Mouse (Mus musculus): ENCODE data around the gene Cracr2b. TPM values are rescaled to one million over a fixed set of nuclear protein-coding genes. Genes with fewer than 3 reads are reported as not detected.

Cracr2b gene
- total and polyA plus RNA-seq, 3 experiments = 0.73 to 6.9 TPM; not detected in 1

DNA sequence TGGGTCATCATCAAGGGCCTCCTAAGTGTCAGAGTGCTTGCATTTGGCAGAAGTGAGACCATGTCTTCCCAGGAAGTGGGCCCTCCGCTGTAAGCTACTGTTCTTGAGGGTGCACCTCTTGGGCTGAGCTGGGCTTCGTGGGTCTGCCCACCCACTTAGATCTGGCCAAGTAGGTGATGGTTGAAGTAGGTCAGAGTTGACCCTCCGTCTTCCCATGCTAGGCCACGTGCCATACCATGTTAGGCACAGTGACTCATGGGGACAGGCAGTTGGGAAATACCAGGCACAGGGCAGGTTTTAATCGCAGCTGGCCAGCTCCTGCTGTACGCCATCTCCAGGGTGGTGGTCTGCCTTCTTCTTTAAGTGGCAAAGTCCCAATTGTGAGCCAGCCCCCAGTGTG, 4.2 kb upstream of the Cracr2b start:
- H3K9ac ChIP-seq (ENCODE audit: control insufficient read depth, low read depth, low read length, poor library complexity, severe bottlenecking) = no peak overlapping the region
- H3K4me3 ChIP-seq (ENCODE audit: control insufficient read depth in 1 of 2, insufficient read depth in 1 of 2, low read depth in 2 of 2, low read length in 2 of 2) = no peak overlapping the region
- no peaks in the 10 kb centered on the region for H3K9me3 ChIP-seq (replicated peaks; ENCODE audit: insufficient read depth, low read length)
- no peak overlapping the region for H3K27ac ChIP-seq (ENCODE audit: control insufficient read depth, low read depth, low read length)
- no peaks in the 10 kb centered on the region for H3K27me3 ChIP-seq (ENCODE audit: control insufficient read depth in 1 of 2, insufficient read depth in 2 of 2, low read length in 2 of 2)
- H3K79me2 ChIP-seq (ENCODE audit: control insufficient read depth, insufficient read depth, low read length, poor library complexity) = no peaks in the 10 kb centered on the region; the same call in 1 of the 2 replicates
- H3K4me1 ChIP-seq (ENCODE audit: control insufficient read depth in 1 of 2, insufficient read depth in 2 of 2, low read length in 2 of 2) = peaks cover 0 to 6% of the 10 kb centered on the region in 2 experiments; a peak in 1 of 4 replicates
- no peak for DNase-seq (ENCODE audit: low read depth, low spot score)
- no peaks in the 10 kb centered on the region for H3K36me3 ChIP-seq (ENCODE audit: control insufficient read depth in 1 of 2, insufficient read depth in 2 of 2, low read length in 2 of 2)
- TF ChIP-seq NRF1 (IDR thresholded peaks at IDR 0.05; ENCODE audit: insufficient read depth, low read depth, low read length, poor library complexity, severe bottlenecking) (no peak), JUND (IDR thresholded peaks at IDR 0.05; ENCODE audit: low read depth, low read length) (no peak), SIN3A (IDR thresholded peaks at IDR 0.05; ENCODE audit: low read length) (no peak), RAD21 (IDR thresholded peaks at IDR 0.05; ENCODE audit: low read depth, low read length) (no peak), CHD1 (IDR thresholded peaks at IDR 0.05; ENCODE audit: low read depth, low read length) (no peak), TCF12 (IDR thresholded peaks at IDR 0.05; ENCODE audit: low read depth, low read length) (no peak), NELFE (IDR thresholded peaks at IDR 0.05; ENCODE audit: low read depth, low read length) (no peak), UBTF (IDR thresholded peaks at IDR 0.05; ENCODE audit: borderline replicate concordance, insufficient read depth, low read depth, low read length) (no peak), ZNF384 (IDR thresholded peaks at IDR 0.05; ENCODE audit: low read depth, low read length) (no peak), MAZ (IDR thresholded peaks at IDR 0.05; ENCODE audit: low read depth, low read length) (no peak), E2F4 (IDR thresholded peaks at IDR 0.05; ENCODE audit: borderline replicate concordance, low read depth, low read length) (no peak), EP300 (IDR thresholded peaks at IDR 0.05; ENCODE audit: low read depth in 1 of 2, low read length in 2 of 2) (no peak), MAX (IDR thresholded peaks at IDR 0.05; ENCODE audit: low read length) (no peak), ELF1 (IDR thresholded peaks at IDR 0.05; ENCODE audit: low read depth, low read length) (no peak), TBP (IDR thresholded peaks at IDR 0.05; ENCODE audit: low read depth, low read length) (no peak), ZMIZ1 (IDR thresholded peaks at IDR 0.05; ENCODE audit: low read depth, low read length) (no peak)

DNA sequence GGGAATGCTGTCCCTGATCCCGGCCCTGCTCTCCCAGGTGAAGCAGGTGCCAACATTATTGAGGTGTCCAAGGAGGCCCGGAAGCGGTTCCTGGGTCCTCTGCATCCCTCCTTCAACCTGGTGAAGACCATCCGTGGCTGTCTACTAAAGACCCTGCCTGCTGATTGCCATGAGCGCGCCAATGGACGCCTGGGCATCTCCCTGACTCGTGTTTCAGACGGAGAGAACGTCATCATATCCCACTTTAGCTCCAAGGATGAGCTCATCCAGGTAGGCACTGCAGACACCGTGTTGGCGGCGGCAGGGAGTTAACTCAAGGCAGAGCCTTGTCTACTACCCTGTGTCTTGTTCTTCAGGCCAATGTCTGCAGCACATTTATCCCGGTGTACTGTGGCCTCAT, 3.7 kb upstream of the Cracr2b start:
- TF ChIP-seq POLR2AphosphoS5 (IDR thresholded peaks at IDR 0.05; ENCODE audit: borderline replicate concordance, low read depth, low read length) (no peak), CTCF (IDR thresholded peaks at IDR 0.05 in 2 of 3, conservative IDR thresholded peaks at IDR 0.05 in 1 of 3; ENCODE audit: control insufficient read depth in 1 of 3, insufficient read depth in 1 of 3, low read depth in 2 of 3, low read length in 3 of 3, poor library complexity in 1 of 3, severe bottlenecking in 1 of 3) (no peak), MAX (IDR thresholded peaks at IDR 0.05; ENCODE audit: low read length) (no peak), NELFE (IDR thresholded peaks at IDR 0.05; ENCODE audit: low read depth, low read length) (no peak), RCOR1 (IDR thresholded peaks at IDR 0.05; ENCODE audit: low read depth, low read length) (no peak), ELF1 (IDR thresholded peaks at IDR 0.05; ENCODE audit: low read depth, low read length) (no peak), MYB (IDR thresholded peaks at IDR 0.05; ENCODE audit: low read depth, low read length) (no peak), GATA1 (IDR thresholded peaks at IDR 0.05; ENCODE audit: low read depth, low read length) (no peak), ZC3H11A (IDR thresholded peaks at IDR 0.05; ENCODE audit: low read depth, low read length) (no peak), BHLHE40 (IDR thresholded peaks at IDR 0.05; ENCODE audit: borderline replicate concordance, low read depth, low read length) (no peak), MYC (IDR thresholded peaks at IDR 0.05; ENCODE audit: low read depth, low read length) (no peak), SMC3 (IDR thresholded peaks at IDR 0.05; ENCODE audit: low read depth, low read length) (no peak), SIN3A (IDR thresholded peaks at IDR 0.05; ENCODE audit: low read length) (no peak)
- H3K79me2 ChIP-seq (ENCODE audit: control insufficient read depth, insufficient read depth, low read length, poor library complexity) = no peaks in the 10 kb centered on the region; the same call in 1 of the 2 replicates
- no peak overlapping the region for H3K4me3 ChIP-seq (ENCODE audit: control insufficient read depth in 1 of 2, insufficient read depth in 1 of 2, low read depth in 2 of 2, low read length in 2 of 2)
- H3K4me1 ChIP-seq (ENCODE audit: control insufficient read depth in 1 of 2, insufficient read depth in 2 of 2, low read length in 2 of 2) = peaks cover 0 to 6% of the 10 kb centered on the region in 2 experiments; a peak in 1 of 4 replicates
- no peaks in the 10 kb centered on the region for H3K9me3 ChIP-seq (replicated peaks; ENCODE audit: insufficient read depth, low read length)
- no peaks in the 10 kb centered on the region for H3K27me3 ChIP-seq (ENCODE audit: control insufficient read depth in 1 of 2, insufficient read depth in 2 of 2, low read length in 2 of 2)
- no peak overlapping the region for H3K9ac ChIP-seq (ENCODE audit: control insufficient read depth, low read depth, low read length, poor library complexity, severe bottlenecking)
- no peaks in the 10 kb centered on the region for H3K36me3 ChIP-seq (ENCODE audit: control insufficient read depth in 1 of 2, insufficient read depth in 2 of 2, low read length in 2 of 2)
- H3K27ac ChIP-seq (ENCODE audit: control insufficient read depth, low read depth, low read length) = no peak overlapping the region
- DNase-seq (ENCODE audit: low read depth, low spot score) = no peak
